Mouse (Mus musculus) intestine, embryonic 14.5 days (tissue): ENCODE measurements around the gene Arhgap6. TPM values are rescaled to one million over a fixed set of nuclear protein-coding genes. Genes with fewer than 3 reads are reported as not detected.

Experiments
- ATAC-seq: fragments of 200-750 bp; cut with Nextera tagmentation; replicated peaks from 2 replicates; pipeline ENCODE4 v1.8.0; 2017; ENCODE audit warnings: low read depth, moderate number of reproducible peaks, moderate TSS enrichment, moderate library complexity; ENCODE audit not compliant: low FRiP score, low TSS enrichment
- DNase-seq: peaks from one replicate; pipeline ENCODE4 v3.0.0-alpha.2; 2018; ENCODE audit warnings: low spot score
- H3K27ac ChIP-seq: fragments of 300-500 bp; sonication (generic); 2 replicates; pipeline ENCODE4 v1.5.1; 2014; ENCODE audit warnings: low read depth, mild to moderate bottlenecking, control low read depth
- H3K27me3 ChIP-seq: fragments of 300-500 bp; sonication (generic); replicated peaks from 2 replicates; pipeline ENCODE4 v1.6.1; 2014; ENCODE audit warnings: low read length, control low read depth; ENCODE audit not compliant: control insufficient read depth, insufficient read depth
- H3K36me3 ChIP-seq: fragments of 300-500 bp; sonication (generic); 2 replicates; pipeline ENCODE4 v1.6.1; 2014; ENCODE audit warnings: low read length, control low read depth; ENCODE audit not compliant: control insufficient read depth, insufficient read depth
- H3K4me1 ChIP-seq: fragments of 300-500 bp; sonication (generic); replicated peaks from 2 replicates; pipeline ENCODE4 v1.6.1; 2014; ENCODE audit warnings: low read length, control low read depth, mixed read lengths; ENCODE audit not compliant: control insufficient read depth, insufficient read depth
- H3K4me2 ChIP-seq: fragments of 300-500 bp; sonication (generic); 2 replicates; pipeline ENCODE4 v1.6.1; 2014; ENCODE audit warnings: low read length
- H3K4me3 ChIP-seq: fragments of 300-500 bp; sonication (generic); 2 replicates; pipeline ENCODE4 v1.5.1; 2014; ENCODE audit warnings: low read depth, low read length, control low read depth, mixed read lengths
- H3K9ac ChIP-seq: fragments of 300-500 bp; sonication (generic); 2 replicates; pipeline ENCODE4 v1.6.1; 2014; ENCODE audit warnings: mild to moderate bottlenecking, low read length
- H3K9me3 ChIP-seq: fragments of 300-500 bp; sonication (generic); 2 replicates; pipeline ENCODE4 v1.6.1; 2016; ENCODE audit warnings: low read length, control low read depth; ENCODE audit not compliant: control insufficient read depth
- WGBS: fragments of 180-500 bp; shearing (Covaris S2); extraction: QIAGEN DNeasy Blood & Tissue Kit; methylation state at CpG from one replicate; pipeline ENCODE4 v1.1.7; 2014; 5-methylcytosine and 5-hydroxymethylcytosine counted together
- polyA plus RNA-seq: library from polyadenylated mRNA; unstranded; fragments of >200 nt; fragmentation: Nextera tagmentation; extraction: Ambion mirVana; gene quantifications from 2 replicates; pipeline ENCODE4 v1.2.1, GENCODE M21; 2014

The Arhgap6 gene
- 7.9 and 8.1 TPM in 2 replicates for polyA plus RNA-seq

DNA sequence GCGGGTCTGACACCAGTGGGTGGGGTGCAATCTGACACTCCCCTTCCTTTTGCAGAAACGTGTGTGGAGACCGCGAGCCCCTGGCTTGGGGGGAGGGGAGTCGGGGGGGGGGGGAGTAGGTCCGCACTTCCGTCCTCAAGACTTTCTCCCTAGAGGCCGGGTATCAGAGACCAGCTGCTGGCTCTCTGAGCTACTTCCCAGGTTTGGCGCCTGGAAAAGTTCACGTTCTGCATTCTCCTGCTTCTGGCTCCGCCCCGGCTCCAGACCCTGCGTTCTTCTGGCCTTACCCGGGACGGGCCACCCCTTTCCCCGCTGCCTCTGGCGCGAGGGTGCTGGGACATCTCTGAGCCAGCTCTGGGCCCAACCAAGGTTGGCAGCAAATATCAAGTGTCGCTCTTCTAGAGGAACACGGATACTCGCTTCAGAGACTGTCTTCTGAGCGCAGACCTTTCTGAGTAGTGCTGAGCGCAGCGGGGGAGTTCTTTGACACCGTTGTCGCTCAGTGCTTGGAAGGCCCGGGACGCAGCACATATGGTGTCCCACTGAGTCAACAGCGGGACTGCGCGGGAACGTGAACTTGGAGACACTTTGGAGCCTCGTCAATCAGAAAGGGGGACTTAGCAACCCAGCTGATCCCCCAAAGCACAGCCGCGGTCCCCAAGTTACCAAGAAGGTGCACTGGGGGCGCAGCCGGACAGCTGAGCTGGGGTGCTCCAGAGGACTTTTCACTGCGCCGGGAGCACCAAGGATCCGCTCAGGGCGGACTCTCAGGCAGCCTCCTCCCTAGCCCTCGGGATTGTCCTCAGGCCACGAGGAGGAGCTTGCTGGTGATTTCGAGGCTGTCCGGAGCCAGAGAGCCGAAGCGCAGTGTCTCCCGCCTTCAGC is at the start of gene Arhgap6:
Gene Arhgap6 (plus strand): TSS at position 126 of the 885 bp plus-strand sequence.
- Histone ChIP-seq H3K36me3 (no peaks in the 10 kb centered on the region), H3K4me3 (peak within 1 kb of the TSS; percentile 42), H3K9ac (peak within 1 kb of the TSS; percentile 35), H3K27me3 (peaks cover 28% of the 10 kb centered on the region), H3K9me3 (no peaks in the 10 kb centered on the region), H3K4me1 (no peaks in the 10 kb centered on the region), H3K4me2 (peak within 1 kb of the TSS; percentile 65), H3K27ac (peak within 1 kb of the TSS; percentile 27; the same call in 1 of the 2 replicates)
- 13% methylated on average over 43 of the region's 48 CpGs for whole genome bisulfite sequencing
- ATAC-seq: peak; percentile 62; the same call in 1 of the 2 replicates
- DNase-seq: peak; percentile 65

- Histone ChIP-seq H3K4me2 (no peak overlapping the region), H3K9me3 (no peaks in the 10 kb centered on the region), H3K27me3 (no peaks in the 10 kb centered on the region)
Measured at GRCm38 (mm10) chrX:168747011-168747410, 47.9 kb upstream of the Arhgap6 start.

GRCm38 (mm10) chrX:168795859-168796848 is 1.3 kb downstream of the Arhgap6 start:
- no peaks in the 10 kb centered on the region for H3K36me3 ChIP-seq
- 13% methylated on average over 55 of the region's 55 CpGs for WGBS
- H3K4me1 ChIP-seq: no peaks in the 10 kb centered on the region
- no peaks in the 10 kb centered on the region for H3K9me3 ChIP-seq
- H3K9ac ChIP-seq: peak overlapping the region; percentile 35
- DNase-seq (peak; percentile 65), ATAC-seq (0 out of 2 replicates have a peak, but pooled peaks have one; percentile 54)
- no peak overlapping the region; the same call in 1 of the 2 replicates for H3K27ac ChIP-seq
- peak overlapping the region; percentile 65 for H3K4me2 ChIP-seq
- peaks cover 28% of the 10 kb centered on the region for H3K27me3 ChIP-seq
- peak overlapping the region; percentile 42 for H3K4me3 ChIP-seq

More at GRCm38 (mm10) chrX:168747011-168747410, 47.9 kb upstream of the Arhgap6 start:
- H3K4me3 ChIP-seq: no peak overlapping the region
- H3K9ac ChIP-seq: no peak overlapping the region
- DNase-seq: no peak
- ATAC-seq: no peak
- H3K4me1 ChIP-seq: no peaks in the 10 kb centered on the region
- H3K27ac ChIP-seq: no peak overlapping the region
- 38% methylated on average over 2 of the region's 2 CpGs for WGBS
- no peaks in the 10 kb centered on the region for H3K36me3 ChIP-seq

GRCm38 (mm10) chrX:168804677-168805076 is 9.8 kb downstream of the Arhgap6 start:
- Histone ChIP-seq H3K36me3 (no peaks in the 10 kb centered on the region), H3K9me3 (no peaks in the 10 kb centered on the region), H3K4me3 (no peak overlapping the region), H3K4me1 (no peaks in the 10 kb centered on the region), H3K27me3 (no peaks in the 10 kb centered on the region), H3K9ac (no peak overlapping the region), H3K27ac (no peak overlapping the region), H3K4me2 (no peak overlapping the region)
- ATAC-seq: no peak
- DNase-seq: no peak
- 91% methylated on average over 2 of the region's 2 CpGs for WGBS

- Histone ChIP-seq H3K36me3 (no peaks in the 10 kb centered on the region), H3K27ac (no peak overlapping the region), H3K9me3 (no peaks in the 10 kb centered on the region), H3K4me3 (no peak overlapping the region), H3K4me1 (no peaks in the 10 kb centered on the region), H3K4me2 (no peak overlapping the region), H3K27me3 (no peaks in the 10 kb centered on the region), H3K9ac (no peak overlapping the region)
- no peak for DNase-seq
- no peak for ATAC-seq
- 64% methylated on average over 3 of the region's 3 CpGs for WGBS
Measured at GRCm38 (mm10) chrX:168810513-168811265, 15.8 kb downstream of the Arhgap6 start.

- H3K27me3 ChIP-seq: no peaks in the 10 kb centered on the region
- no peak overlapping the region for H3K9ac ChIP-seq
- no peak overlapping the region for H3K4me2 ChIP-seq
- DNase-seq (no peak), ATAC-seq (no peak)
- no peak overlapping the region for H3K4me3 ChIP-seq
- H3K27ac ChIP-seq: no peak overlapping the region
- no peaks in the 10 kb centered on the region for H3K36me3 ChIP-seq
- H3K9me3 ChIP-seq: no peaks in the 10 kb centered on the region
- 62% methylated on average over 3 of the region's 3 CpGs for WGBS
- H3K4me1 ChIP-seq: no peaks in the 10 kb centered on the region
Measured at GRCm38 (mm10) chrX:168818858-168819257, 24.0 kb downstream of the Arhgap6 start.

DNA sequence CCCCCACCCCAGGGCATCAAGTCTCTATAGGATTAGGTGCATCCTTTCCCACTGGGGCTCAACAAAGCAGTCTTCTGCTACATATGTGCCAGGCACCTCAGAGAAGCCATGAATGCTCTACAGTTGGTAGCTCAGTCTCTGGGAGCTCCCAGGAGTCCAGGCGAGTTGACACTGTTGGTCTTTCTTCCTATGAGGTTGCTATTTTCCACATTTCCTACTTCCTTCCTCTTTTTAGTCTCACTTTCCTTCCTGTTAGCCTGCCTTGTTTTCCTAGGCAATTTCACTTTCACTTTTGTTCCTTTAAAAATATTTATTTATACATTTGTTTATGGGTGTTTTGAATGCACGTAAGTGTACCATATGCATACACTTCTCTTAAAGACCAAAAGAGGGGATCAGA is 29.3 kb downstream of the Arhgap6 start:
- Histone ChIP-seq H3K4me1 (no peaks in the 10 kb centered on the region), H3K36me3 (no peaks in the 10 kb centered on the region), H3K9ac (no peak overlapping the region), H3K27ac (no peak overlapping the region), H3K27me3 (no peaks in the 10 kb centered on the region), H3K4me3 (no peak overlapping the region), H3K9me3 (no peaks in the 10 kb centered on the region), H3K4me2 (no peak overlapping the region)
- WGBS: 77% methylated on average over 2 of the region's 2 CpGs
- ATAC-seq (no peak), DNase-seq (no peak)

DNA sequence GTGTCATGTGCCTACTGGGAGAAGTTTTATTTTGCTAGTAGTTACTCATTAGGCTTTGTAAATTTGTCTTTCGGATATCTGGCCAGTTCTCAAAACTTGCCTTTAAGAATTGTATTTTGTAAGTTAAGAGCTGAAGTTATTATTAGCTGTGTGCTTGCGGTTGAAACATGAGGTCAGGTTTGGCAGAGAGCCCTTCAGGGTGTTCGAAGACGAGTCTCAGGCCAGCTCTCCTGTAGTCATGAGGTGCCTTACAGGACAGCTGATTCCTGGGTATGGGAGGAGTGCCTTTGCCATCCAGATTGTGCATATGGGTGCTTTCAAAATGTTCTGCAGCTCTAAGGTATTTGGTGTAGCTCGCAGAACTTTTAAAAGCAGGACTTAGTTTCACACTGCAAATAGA is 37.4 kb downstream of the Arhgap6 start:
- no peaks in the 10 kb centered on the region for H3K36me3 ChIP-seq
- no peaks in the 10 kb centered on the region for H3K9me3 ChIP-seq
- no peak overlapping the region for H3K4me2 ChIP-seq
- WGBS: 72% methylated on average over 5 of the region's 5 CpGs
- H3K4me3 ChIP-seq: no peak overlapping the region
- no peak overlapping the region for H3K9ac ChIP-seq
- H3K27ac ChIP-seq: no peak overlapping the region
- no peak for DNase-seq
- H3K4me1 ChIP-seq: no peaks in the 10 kb centered on the region
- H3K27me3 ChIP-seq: no peaks in the 10 kb centered on the region
- no peak for ATAC-seq
